Mouse (Mus musculus): ENCODE data around the gene Calcrl.

DNA sequence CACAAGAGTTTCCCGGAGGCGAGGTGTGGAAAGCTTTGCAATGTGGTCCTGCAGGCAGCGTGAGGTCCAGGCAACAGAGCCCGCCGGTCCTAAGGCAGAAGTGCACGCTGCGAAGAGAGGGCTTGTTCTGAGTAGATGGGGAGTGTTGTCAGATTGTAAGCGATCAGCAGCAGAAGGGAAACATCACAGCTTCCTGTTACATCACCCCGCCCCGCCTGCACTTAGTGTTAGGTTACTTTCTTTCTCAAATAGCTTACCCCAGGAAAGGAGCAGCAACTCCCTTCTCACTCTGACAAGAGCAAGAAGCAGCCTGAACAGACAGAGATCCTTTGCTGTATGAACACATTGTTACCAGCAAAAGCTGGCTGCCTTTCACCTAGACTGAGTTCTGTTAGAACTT lies at the start of gene Calcrl:
- TF ChIP-seq CTCF (IDR thresholded peaks at IDR 0.05; ENCODE audit: borderline replicate concordance, extremely low read depth, insufficient read depth, insufficient read length) = no peak
- TF ChIP-seq POLR2A (IDR thresholded peaks at IDR 0.05; ENCODE audit: borderline replicate concordance, extremely low read depth, insufficient read depth, insufficient read length, poor library complexity, severe bottlenecking) = no peak
